Mouse (Mus musculus) liver, embryonic 14 days (tissue): ENCODE measurements around the gene Pnmal1. TPM values are rescaled to one million over a fixed set of nuclear protein-coding genes. Genes with fewer than 3 reads are reported as not detected.

ENCODE experiments used
- polyA plus RNA-seq: library from polyadenylated mRNA; depleted of rRNA; stranded (reverse); fragments of >200 nt; gene quantifications from 2 replicates; pipeline ENCODE4 v1.2.3, GENCODE M21; 2012; rRNA removed

The Pnmal1 gene
- under 0.01 and 0.02 TPM in 2 replicates for polyA plus RNA-seq

GRCm38 (mm10) chr7:16959539-16960187 is at the start of gene Pnmal1:
Gene Pnmal1 (plus strand): TSS chr7:16959679.

GRCm38 (mm10) chr7:16924037-16924834 is 35.2 kb upstream of the Pnmal1 start, which contains the start of gene Calm3:
Gene Calm3 (minus strand): TSS chr7:16924114.

GRCm38 (mm10) chr7:16944061-16944807 is 15.2 kb upstream of the Pnmal1 start, which contains the start of gene Pnmal2:
Gene Pnmal2 (plus strand): TSS chr7:16944682.

GRCm38 (mm10) chr7:16982859-16983568 is 23.5 kb downstream of the Pnmal1 start, which contains the start of gene Gm42372:
Gene Gm42372 (plus strand): TSS chr7:16983086.

GRCm38 (mm10) chr7:16992451-16992807 is 33.0 kb downstream of the Pnmal1 start, which contains the start of gene Ccdc8:
Gene Ccdc8 (plus strand): TSS chr7:16992708.

Other genes with a start within 250 kb of the Pnmal1 start
- gene Ceacam9, start 237.8 kb upstream of the Pnmal1 start, polyA plus RNA-seq: not detected in 2 replicates
- gene Ap2s1, start 221.3 kb upstream of the Pnmal1 start, polyA plus RNA-seq: 155 and 180 TPM in 2 replicates
- gene Slc1a5, start 178.3 kb upstream of the Pnmal1 start, polyA plus RNA-seq: 128 and 153 TPM in 2 replicates
- 36.0 and 43.2 TPM in 2 replicates for gene Strn4, start 143.8 kb upstream of the Pnmal1 start, polyA plus RNA-seq
- 5.4 and 5.7 TPM in 2 replicates for gene Fkrp, start 142.9 kb upstream of the Pnmal1 start, polyA plus RNA-seq
- 2.5 and 2.8 TPM in 2 replicates for gene Prkd2, start 116.8 kb upstream of the Pnmal1 start, polyA plus RNA-seq
- 0.46 and 0.71 TPM in 2 replicates for gene Dact3, start 84.4 kb upstream of the Pnmal1 start, polyA plus RNA-seq
- gene Gng8, start 67.9 kb upstream of the Pnmal1 start, polyA plus RNA-seq: 0.18 and 0.40 TPM in 2 replicates
- gene Ptgir, start 53.2 kb upstream of the Pnmal1 start, polyA plus RNA-seq: 0.81 and 0.86 TPM in 2 replicates
- gene Calm3, start 35.6 kb upstream of the Pnmal1 start, polyA plus RNA-seq: 87.2 and 93.1 TPM in 2 replicates
- gene Pnmal2, start 15.0 kb upstream of the Pnmal1 start, polyA plus RNA-seq: 0.05 and 0.26 TPM in 2 replicates
- under 0.01 TPM in 2 replicates for gene Gm42372, start 23.4 kb downstream of the Pnmal1 start, polyA plus RNA-seq
- gene Ccdc8, start 33.0 kb downstream of the Pnmal1 start, polyA plus RNA-seq: 2.4 and 2.5 TPM in 2 replicates
- 57.7 and 62.8 TPM in 2 replicates for gene Ppp5c, start 68.2 kb downstream of the Pnmal1 start, polyA plus RNA-seq
- 8.1 and 10.3 TPM in 2 replicates for gene Hif3a, start 102.7 kb downstream of the Pnmal1 start, polyA plus RNA-seq
- gene Psg16, start 114.4 kb downstream of the Pnmal1 start, polyA plus RNA-seq: 0.05 and 0.16 TPM in 2 replicates
- gene Ceacam3, start 190.6 kb downstream of the Pnmal1 start, polyA plus RNA-seq: 0.01 TPM in 1 of 2 replicates, not detected in the other
- gene Psg29, start 243.8 kb downstream of the Pnmal1 start, polyA plus RNA-seq: 0.01 and 0.02 TPM in 2 replicates